Mouse (Mus musculus): Measurements from ENCODE around the gene Hhat.

The Hhat gene

GRCm38 (mm10) chr1:192550561-192550960 is 220.5 kb downstream of the Hhat start:
- no peak for DNase-seq (ENCODE audit: low spot score)

- no peak for DNase-seq (ENCODE audit: low spot score)
These were observed 224.2 kb downstream of the Hhat start for GRCm38 (mm10) chr1:192546843-192547242.

GRCm38 (mm10) chr1:192544901-192545300 is 226.1 kb downstream of the Hhat start:
- DNase-seq (ENCODE audit: low spot score) = no peak

- no peak for DNase-seq (ENCODE audit: low spot score)
These were observed 226.9 kb downstream of the Hhat start for GRCm38 (mm10) chr1:192544091-192544490.

GRCm38 (mm10) chr1:192543686-192544085 is 227.3 kb downstream of the Hhat start:
- DNase-seq (ENCODE audit: low spot score) = no peak

GRCm38 (mm10) chr1:192542093-192542492 is 228.9 kb downstream of the Hhat start:
- no peak for DNase-seq (ENCODE audit: low spot score)

GRCm38 (mm10) chr1:192537169-192537568 is 233.9 kb downstream of the Hhat start:
- DNase-seq (ENCODE audit: low spot score) = no peak

- no peak for DNase-seq (ENCODE audit: low spot score)
These were observed 234.6 kb downstream of the Hhat start for GRCm38 (mm10) chr1:192536440-192536839.

- no peak for DNase-seq (ENCODE audit: low spot score)
These were observed 238.0 kb downstream of the Hhat start for GRCm38 (mm10) chr1:192533016-192533415.

GRCm38 (mm10) chr1:192532212-192532611 is 238.8 kb downstream of the Hhat start:
- DNase-seq (ENCODE audit: low spot score) = no peak

- no peak for DNase-seq (ENCODE audit: low spot score)
These were observed 239.4 kb downstream of the Hhat start for GRCm38 (mm10) chr1:192531490-192532146.

GRCm38 (mm10) chr1:192525711-192526350 is 245.2 kb downstream of the Hhat start:
- no peak for DNase-seq (ENCODE audit: low spot score)

- no peak for DNase-seq (ENCODE audit: low spot score)
These were observed 248.4 kb downstream of the Hhat start for GRCm38 (mm10) chr1:192522376-192523178.

GRCm38 (mm10) chr1:192520836-192521435 is 250.1 kb downstream of the Hhat start:
- no peak for DNase-seq (ENCODE audit: low spot score)

GRCm38 (mm10) chr1:192519713-192520112 is 251.3 kb downstream of the Hhat start:
- no peak for DNase-seq (ENCODE audit: low spot score)

- DNase-seq (ENCODE audit: low spot score) = no peak
These were observed 255.7 kb downstream of the Hhat start for GRCm38 (mm10) chr1:192515373-192515772.

- DNase-seq (ENCODE audit: low spot score) = no peak
These were observed 258.2 kb downstream of the Hhat start for GRCm38 (mm10) chr1:192512821-192513220.

- no peak for DNase-seq (ENCODE audit: low spot score)
These were observed 267.4 kb downstream of the Hhat start for GRCm38 (mm10) chr1:192503651-192504050.

- no peak for DNase-seq (ENCODE audit: low spot score)
These were observed 268.2 kb downstream of the Hhat start for GRCm38 (mm10) chr1:192502835-192503234.

GRCm38 (mm10) chr1:192502016-192502415 is 269.0 kb downstream of the Hhat start:
- no peak for DNase-seq (ENCODE audit: low spot score)

- no peak for DNase-seq (ENCODE audit: low spot score)
These were observed 273.5 kb downstream of the Hhat start for GRCm38 (mm10) chr1:192497505-192497904.
